Mouse (Mus musculus) cerebellum, adult 8-10 months (tissue): ENCODE measurements at regions not wholly inside any gene's neighbourhood (a gene's known extent, or its start where the extent isn't known, plus 50 kb on each side); places are given as distances from the start of the nearest gene placed in this dataset.
A peak's percentile ranks its signal among the peaks of the same experiment; 100 is the strongest.

Source experiments
- DNase-seq: peaks from one replicate; pipeline ENCODE4 v3.0.0; 2022

GRCm38 (mm10) chr1:35936362-35937093 lies 131.7 kb upstream of the Hs6st1 start:
- no peak for DNase-seq

- DNase-seq, result no peak
Measured at GRCm38 (mm10) chr1:35940236-35940635, 128.0 kb upstream of the Hs6st1 start.

- DNase-seq, result no peak
Measured at GRCm38 (mm10) chr1:35941642-35942077, 126.5 kb upstream of the Hs6st1 start.

GRCm38 (mm10) chr1:35942222-35942621 lies 126.0 kb upstream of the Hs6st1 start:
- DNase-seq, result no peak

GRCm38 (mm10) chr1:35943800-35944199 lies 124.4 kb upstream of the Hs6st1 start:
- no peak for DNase-seq

GRCm38 (mm10) chr1:35944376-35944775 lies 123.8 kb upstream of the Hs6st1 start:
- no peak for DNase-seq

GRCm38 (mm10) chr1:35944849-35945248 lies 123.4 kb upstream of the Hs6st1 start:
- DNase-seq, result no peak

GRCm38 (mm10) chr1:35945596-35945995 lies 122.6 kb upstream of the Hs6st1 start:
- no peak for DNase-seq

- no peak for DNase-seq
Measured at GRCm38 (mm10) chr1:35948104-35948503, 120.1 kb upstream of the Hs6st1 start.

GRCm38 (mm10) chr1:35951082-35951481 lies 117.1 kb upstream of the Hs6st1 start:
- DNase-seq, result no peak

- DNase-seq, result no peak
Measured at GRCm38 (mm10) chr1:35953721-35954120, 114.5 kb upstream of the Hs6st1 start.

GRCm38 (mm10) chr1:35957425-35958372 lies 110.5 kb upstream of the Hs6st1 start:
- DNase-seq, result no peak

GRCm38 (mm10) chr1:35959729-35960128 lies 108.5 kb upstream of the Hs6st1 start:
- peak; percentile 72 for DNase-seq

- no peak for DNase-seq
Measured at GRCm38 (mm10) chr1:35960844-35961243, 107.4 kb upstream of the Hs6st1 start.

GRCm38 (mm10) chr1:35961923-35962322 lies 106.3 kb upstream of the Hs6st1 start:
- no peak for DNase-seq

- no peak for DNase-seq
Measured at GRCm38 (mm10) chr1:35968489-35968888, 99.7 kb upstream of the Hs6st1 start.

GRCm38 (mm10) chr1:35971435-35972189 lies 96.6 kb upstream of the Hs6st1 start:
- no peak for DNase-seq

- no peak for DNase-seq
Measured at GRCm38 (mm10) chr1:35972190-35972584, 96.0 kb upstream of the Hs6st1 start.

GRCm38 (mm10) chr1:35973386-35973785 lies 94.8 kb upstream of the Hs6st1 start:
- DNase-seq, result no peak

- DNase-seq, result no peak
Measured at GRCm38 (mm10) chr1:35975611-35976208, 92.5 kb upstream of the Hs6st1 start.

- no peak for DNase-seq
Measured at GRCm38 (mm10) chr1:35976528-35976927, 91.7 kb upstream of the Hs6st1 start.

GRCm38 (mm10) chr1:35978116-35978515 lies 90.1 kb upstream of the Hs6st1 start:
- no peak for DNase-seq

- DNase-seq, result no peak
Measured at GRCm38 (mm10) chr1:35978766-35979165, 89.4 kb upstream of the Hs6st1 start.
